Mouse (Mus musculus): ENCODE measurements around the gene Fam213a.

The Fam213a gene

GRCm38 (mm10) chr14:40963501-40964213 is 49.9 kb downstream of the Fam213a start:
- peak in 1 of 2 experiments; percentile 14 for DNase-seq (ENCODE audit: low spot score in 2 of 2)

DNA sequence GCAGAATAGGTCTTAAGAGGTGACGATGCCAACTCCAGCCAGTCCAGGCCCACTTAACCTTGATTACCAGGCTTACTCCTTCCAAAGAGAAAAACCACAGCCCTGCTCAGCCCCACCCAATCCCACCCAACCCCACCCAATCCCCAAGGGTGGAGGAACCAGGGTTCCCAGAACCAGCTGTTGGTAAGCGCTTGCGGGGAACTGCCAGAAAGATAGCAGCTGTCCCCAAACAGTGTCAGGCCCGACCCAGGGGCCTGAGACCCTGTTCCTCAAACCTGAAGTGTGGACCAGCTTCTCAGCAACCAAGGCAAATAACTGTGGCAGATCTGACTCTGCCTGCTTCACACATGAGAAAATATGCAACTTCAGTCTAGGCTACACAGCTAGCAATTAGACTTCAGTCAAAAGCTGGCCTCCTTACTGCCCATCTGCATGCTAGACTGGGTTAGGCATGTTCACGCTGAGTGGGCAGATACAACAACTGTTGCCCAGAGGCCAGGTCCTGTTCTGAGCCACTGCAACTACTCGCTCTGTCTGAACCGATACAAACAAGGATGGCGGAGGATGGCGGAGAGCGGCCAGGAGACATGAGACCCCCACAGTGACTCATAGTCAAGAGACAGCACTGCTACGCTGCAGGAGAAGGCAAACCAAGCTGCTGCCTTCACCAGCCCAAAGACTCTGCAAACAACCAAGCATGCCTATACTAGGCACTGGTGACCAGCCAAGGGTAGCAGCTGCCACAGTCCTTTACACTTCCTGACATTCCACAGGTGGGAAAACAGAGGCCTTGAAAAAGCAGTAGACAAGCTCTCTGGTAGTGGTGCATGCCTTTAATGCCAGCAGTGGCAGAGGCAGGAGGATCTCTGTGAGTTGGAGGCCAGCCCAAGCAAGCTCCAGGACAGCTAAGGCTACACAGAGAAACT is 51.0 kb downstream of the Fam213a start:
- peak in 1 of 2 experiments; percentile 32 for DNase-seq (ENCODE audit: low spot score in 2 of 2)

GRCm38 (mm10) chr14:40960237-40960636 is 53.4 kb downstream of the Fam213a start:
- DNase-seq (ENCODE audit: low spot score in 2 of 2): no peak

DNA sequence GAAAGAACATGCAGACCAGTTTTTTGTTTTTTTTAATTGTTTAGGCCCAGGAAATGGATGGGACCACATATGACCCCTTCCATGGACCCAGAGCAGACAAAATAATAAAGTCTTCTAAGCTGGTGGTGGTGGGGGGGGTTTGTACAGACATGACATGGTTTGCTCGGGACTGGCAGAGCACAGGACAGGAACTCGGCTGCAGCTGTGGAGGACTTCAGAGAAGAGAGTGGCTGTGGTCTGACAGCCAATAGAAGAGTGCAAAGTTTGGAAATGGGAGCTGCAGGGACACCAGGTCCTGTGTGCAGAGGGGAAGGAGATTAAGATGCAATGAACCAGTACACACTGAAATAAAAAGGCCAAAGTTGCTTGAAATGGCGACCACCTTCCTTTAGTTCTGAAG is 54.0 kb downstream of the Fam213a start:
- DNase-seq (ENCODE audit: low spot score in 2 of 2): no peak

- peak in 1 of 2 experiments; percentile 43 for DNase-seq (ENCODE audit: low spot score in 2 of 2)
Observed at GRCm38 (mm10) chr14:40958986-40959381, 54.6 kb downstream of the Fam213a start.

GRCm38 (mm10) chr14:40958083-40958985 is 55.3 kb downstream of the Fam213a start:
- DNase-seq (ENCODE audit: low spot score in 2 of 2): peak; percentile 26 to 58

DNA sequence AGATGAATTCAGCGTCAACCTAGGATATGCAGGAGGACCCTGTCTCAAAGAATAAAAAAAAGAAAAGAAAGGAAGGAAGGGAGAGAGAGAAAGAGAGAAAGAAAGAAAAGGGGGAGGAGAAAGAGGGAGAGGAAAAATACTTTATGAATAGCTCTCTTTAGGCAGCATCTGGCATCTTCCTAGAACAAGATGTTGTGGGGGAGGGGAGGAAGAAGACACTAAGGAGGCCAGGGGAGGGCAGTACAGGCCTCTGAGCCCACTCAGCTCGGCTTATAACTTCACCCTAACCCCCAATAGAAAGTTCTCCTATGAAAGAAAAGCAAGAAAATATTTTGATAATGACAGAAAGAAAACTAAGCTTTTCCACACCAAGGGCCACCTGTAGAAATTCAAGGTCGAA is 56.0 kb downstream of the Fam213a start:
- DNase-seq (ENCODE audit: low spot score in 2 of 2): no peak

GRCm38 (mm10) chr14:40956252-40957146 is 57.1 kb downstream of the Fam213a start:
- peak in 1 of 2 experiments; percentile 47 for DNase-seq (ENCODE audit: low spot score in 2 of 2)

DNA sequence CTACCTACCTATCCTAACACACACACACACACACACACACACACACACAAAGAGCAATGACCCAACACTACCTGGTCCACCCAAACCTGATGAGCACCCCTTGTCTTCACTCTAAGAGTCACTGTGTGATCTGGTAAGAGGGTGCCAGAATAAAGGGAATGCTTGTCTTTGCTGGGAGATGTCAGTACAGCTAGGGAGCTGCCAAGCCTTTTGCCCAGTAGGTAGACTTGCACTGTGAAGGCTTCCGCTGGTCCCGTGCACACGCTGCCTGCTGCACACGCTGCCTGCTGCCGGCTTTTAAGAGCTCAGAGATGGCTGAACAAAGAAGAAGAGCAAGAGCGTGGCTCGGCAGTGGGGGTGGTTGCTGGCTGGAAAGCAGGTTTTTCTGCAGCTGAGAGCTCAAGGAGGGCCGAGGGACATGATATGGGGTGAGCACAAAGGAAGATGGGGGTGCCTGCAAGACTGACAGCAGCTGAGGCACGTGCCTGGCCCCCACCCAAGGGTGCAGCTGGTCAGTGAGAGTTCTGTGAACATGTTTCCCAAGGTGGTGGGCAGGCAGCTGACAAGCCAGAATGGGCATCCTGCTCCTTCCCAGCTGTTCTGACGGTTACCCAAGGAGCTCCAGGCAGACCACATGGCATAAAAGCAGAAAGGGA is 57.9 kb downstream of the Fam213a start:
- peak in 1 of 2 experiments; percentile 42 for DNase-seq (ENCODE audit: low spot score in 2 of 2)

- DNase-seq (ENCODE audit: low spot score in 2 of 2): no peak
Observed at GRCm38 (mm10) chr14:40955146-40955545, 58.4 kb downstream of the Fam213a start.

- DNase-seq (ENCODE audit: low spot score in 2 of 2): peak in 1 of 2 experiments; percentile 14
Observed at GRCm38 (mm10) chr14:40953381-40953780, 60.2 kb downstream of the Fam213a start.

DNA sequence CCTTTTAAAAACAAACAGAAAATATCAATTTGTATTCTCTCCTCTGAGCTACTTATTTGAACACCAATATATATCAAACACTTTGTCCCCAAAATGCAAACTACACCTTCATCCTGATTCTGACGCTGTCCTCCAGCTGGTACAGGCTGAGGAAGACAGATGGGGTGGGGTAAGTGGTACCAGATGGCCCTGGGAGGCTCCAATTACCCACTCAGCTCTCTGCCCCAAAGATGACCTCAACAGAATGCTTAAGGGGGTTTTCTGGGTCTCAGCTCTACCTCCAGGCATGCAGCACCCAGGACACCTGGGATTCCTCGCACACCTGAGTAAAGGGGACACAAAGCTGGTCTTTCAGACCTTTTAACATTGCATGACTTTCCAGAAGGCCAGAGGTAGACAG is 60.9 kb downstream of the Fam213a start:
- DNase-seq (ENCODE audit: low spot score in 2 of 2): no peak

GRCm38 (mm10) chr14:40952301-40952700 is 61.3 kb downstream of the Fam213a start:
- DNase-seq (ENCODE audit: low spot score in 2 of 2): no peak

DNA sequence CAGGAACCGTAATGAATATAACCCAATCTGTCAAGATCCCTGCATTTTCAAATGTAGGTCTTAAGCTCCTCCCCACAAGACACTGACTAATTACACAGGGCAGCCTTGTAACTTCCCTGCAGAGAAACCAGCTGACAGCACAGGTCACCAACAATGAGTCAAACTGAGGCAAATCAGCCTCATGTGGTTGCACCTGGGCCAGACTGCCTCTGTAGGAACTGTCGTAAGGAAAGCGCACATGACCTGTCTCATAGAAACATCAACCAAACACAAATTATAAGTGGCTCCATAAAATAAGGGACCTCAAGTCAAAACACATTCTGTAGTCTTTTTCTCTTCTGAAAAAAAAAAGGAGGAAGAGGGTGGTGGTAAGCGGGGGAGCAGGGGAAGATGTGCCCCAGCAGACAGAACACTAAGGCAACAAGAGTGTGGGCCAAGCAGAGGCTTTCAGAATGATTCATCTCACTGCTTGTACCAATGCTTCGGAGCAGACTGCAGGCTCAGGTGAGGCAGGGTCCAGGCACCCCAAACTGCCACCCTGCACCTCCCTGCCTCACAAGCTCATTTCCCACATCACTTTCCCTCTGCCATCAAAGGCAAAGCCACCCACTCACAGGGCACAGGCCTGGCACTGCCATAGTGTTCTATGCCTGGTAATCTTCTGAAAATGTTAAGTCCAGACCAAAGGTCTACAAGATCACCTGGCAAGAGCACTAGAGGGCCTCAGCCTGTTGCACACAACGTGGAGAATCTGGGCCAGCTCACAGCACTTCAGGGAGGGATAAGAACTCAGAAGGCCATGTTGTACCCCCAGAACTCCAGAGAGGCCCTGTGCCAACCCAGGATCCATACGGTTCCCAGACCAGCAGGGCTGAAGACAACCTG is 63.6 kb downstream of the Fam213a start:
- peak in 1 of 2 experiments; percentile 21 for DNase-seq (ENCODE audit: low spot score in 2 of 2)

DNA sequence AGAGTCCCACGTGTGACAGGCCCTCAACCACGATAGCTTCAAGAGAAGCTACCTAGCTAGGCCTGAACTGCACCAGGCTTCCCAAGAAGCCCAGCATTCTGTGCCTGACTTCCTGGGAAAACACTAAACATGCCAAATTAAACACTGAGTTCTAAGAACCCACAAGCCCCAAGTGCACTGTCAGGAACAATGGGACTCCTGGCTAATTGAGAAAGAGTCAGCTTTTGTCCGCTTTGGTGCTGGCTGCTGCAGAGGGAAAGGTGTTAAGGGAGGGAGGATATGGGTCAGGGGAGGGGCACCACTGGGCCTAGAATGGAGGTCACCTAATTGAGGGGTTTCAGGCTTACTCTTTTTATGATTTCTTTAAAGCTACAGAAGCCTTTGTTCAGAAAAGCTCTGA is 64.5 kb downstream of the Fam213a start:
- DNase-seq (ENCODE audit: low spot score in 2 of 2): no peak

DNA sequence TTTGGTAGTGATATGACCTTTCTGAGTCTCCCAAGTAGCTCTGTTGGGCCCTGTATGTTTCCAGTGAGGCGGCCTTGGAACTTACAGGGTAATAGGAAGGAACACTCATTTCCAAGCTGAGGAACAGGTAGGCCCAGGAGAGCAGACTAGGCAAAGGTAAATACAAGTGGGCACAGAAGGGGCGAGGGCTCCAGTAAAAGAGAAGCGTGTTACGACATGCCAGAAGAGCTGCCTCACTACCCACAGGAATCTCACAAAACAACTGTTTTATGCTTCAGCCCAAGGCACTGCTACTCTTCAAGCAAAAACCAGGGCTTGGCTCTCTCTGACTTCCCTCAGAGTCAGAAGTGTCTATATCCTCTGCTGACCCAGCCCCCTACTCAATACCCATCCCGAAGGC is 65.1 kb downstream of the Fam213a start:
- no peak for DNase-seq (ENCODE audit: low spot score in 2 of 2)

DNA sequence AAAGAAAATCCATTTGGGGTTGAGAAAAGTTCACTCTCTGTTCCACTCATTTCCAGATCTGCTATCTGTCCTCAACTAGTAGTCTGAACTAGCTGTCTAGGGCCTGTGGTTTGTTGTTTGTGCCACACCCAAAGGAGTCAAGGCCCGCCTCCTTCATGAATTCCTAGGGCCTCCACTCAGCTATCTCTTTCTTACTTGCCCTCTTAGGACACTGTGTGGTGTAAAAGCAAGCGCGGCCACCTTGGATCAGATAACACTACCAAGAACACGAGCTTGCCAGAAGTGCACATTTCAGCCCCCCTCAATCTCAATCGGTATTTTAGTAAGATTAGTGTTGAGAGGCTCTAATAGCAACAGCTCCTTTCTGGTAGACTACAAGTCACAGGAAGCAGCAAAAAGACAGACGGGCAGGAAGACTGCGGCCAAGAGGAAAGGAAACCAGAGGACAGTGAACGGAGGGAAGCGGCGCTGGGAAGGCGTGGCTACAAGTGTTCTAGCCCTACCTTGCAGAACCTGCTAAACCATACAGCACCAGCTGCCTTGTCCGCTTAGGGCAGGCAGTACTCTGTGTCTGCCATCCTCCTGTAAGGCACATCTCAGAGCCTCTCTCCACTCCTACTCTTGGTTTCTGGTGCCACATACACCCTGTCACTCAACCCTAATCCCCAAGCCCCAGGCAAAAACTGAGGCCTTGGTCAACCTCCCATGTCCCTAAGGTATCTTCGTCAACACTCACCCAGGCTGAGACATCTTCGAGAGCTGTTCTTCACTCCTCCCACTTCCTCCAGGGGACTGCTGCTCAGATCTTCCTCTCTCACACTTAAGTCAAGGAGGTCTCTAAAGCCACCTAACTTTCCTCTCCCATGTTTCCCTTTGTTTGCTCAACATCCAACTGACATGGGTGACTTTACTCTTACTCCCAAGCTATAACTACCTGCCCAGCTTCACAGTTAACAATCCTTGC is 65.9 kb downstream of the Fam213a start:
- peak in 1 of 2 experiments; percentile 73 for DNase-seq (ENCODE audit: low spot score in 2 of 2)

GRCm38 (mm10) chr14:40943802-40944201 is 69.8 kb downstream of the Fam213a start:
- DNase-seq (ENCODE audit: low spot score in 2 of 2): no peak

All from spleen, postnatal 10 days (tissue).